Mouse (Mus musculus) liver, embryonic 11.5 days (tissue): ENCODE data around the gene Mcam. TPM values are rescaled to one million over a fixed set of nuclear protein-coding genes. Genes with fewer than 3 reads are reported as not detected.

Experiments
- ATAC-seq: fragments of 200-750 bp; cut with Nextera tagmentation; replicated peaks from 2 replicates; pipeline ENCODE4 v1.8.0; 2017; ENCODE audit warnings: moderate number of reproducible peaks, mild to moderate bottlenecking, moderate TSS enrichment, moderate library complexity; ENCODE audit not compliant: low FRiP score
- DNase-seq: peaks from one replicate; pipeline ENCODE4 v3.0.0-alpha.2; 2017; ENCODE audit warnings: low spot score
- H3K27ac ChIP-seq: fragments of 300-500 bp; sonication (generic); 2 replicates; pipeline ENCODE4 v1.5.1; 2014; ENCODE audit warnings: mild to moderate bottlenecking, low read depth, low read length, control low read depth
- H3K27me3 ChIP-seq: fragments of 300-500 bp; sonication (generic); replicated peaks from 2 replicates; pipeline ENCODE4 v1.6.1; 2014; ENCODE audit warnings: low read length, mixed read lengths; ENCODE audit not compliant: control insufficient read depth, insufficient read depth
- H3K36me3 ChIP-seq: fragments of 300-500 bp; sonication (generic); 2 replicates; pipeline ENCODE4 v1.6.1; 2014; ENCODE audit warnings: mild to moderate bottlenecking, low read length, moderate library complexity, mixed read lengths; ENCODE audit not compliant: control insufficient read depth, insufficient read depth
- H3K4me1 ChIP-seq: fragments of 300-500 bp; sonication (generic); replicated peaks from 2 replicates; pipeline ENCODE4 v1.6.1; 2014; ENCODE audit warnings: low read length, mixed read lengths; ENCODE audit not compliant: control insufficient read depth, insufficient read depth
- H3K4me2 ChIP-seq: fragments of 300-500 bp; sonication (generic); 2 replicates; pipeline ENCODE4 v1.6.1; 2014; ENCODE audit warnings: mild to moderate bottlenecking, control low read depth, moderate library complexity
- H3K4me3 ChIP-seq: fragments of 300-500 bp; sonication (generic); 2 replicates; pipeline ENCODE4 v1.5.1; 2014; ENCODE audit warnings: low read depth, low read length, control low read depth
- H3K9ac ChIP-seq: fragments of 300-500 bp; sonication (generic); 2 replicates; pipeline ENCODE4 v1.6.1; 2014; ENCODE audit warnings: low read depth, low read length, control low read depth
- H3K9me3 ChIP-seq: fragments of 300-500 bp; sonication (generic); 2 replicates; pipeline ENCODE4 v1.6.1; 2016; ENCODE audit warnings: low read length, inconsistent platforms, mixed read lengths; ENCODE audit not compliant: control insufficient read depth
- WGBS: fragments of 180-500 bp; shearing (Covaris S2); extraction: QIAGEN DNeasy Blood & Tissue Kit; methylation state at CpG from one replicate; pipeline ENCODE4 v1.1.7; 2014; 5-methylcytosine and 5-hydroxymethylcytosine counted together
- polyA plus RNA-seq: library from polyadenylated mRNA; unstranded; fragments of >200 nt; fragmentation: Nextera tagmentation; extraction: Ambion mirVana; gene quantifications from 2 replicates; pipeline ENCODE4 v1.2.1, GENCODE M21; 2014

Mcam gene
- polyA plus RNA-seq, 1 experiment from 2014 or later: 13.0 TPM

DNA sequence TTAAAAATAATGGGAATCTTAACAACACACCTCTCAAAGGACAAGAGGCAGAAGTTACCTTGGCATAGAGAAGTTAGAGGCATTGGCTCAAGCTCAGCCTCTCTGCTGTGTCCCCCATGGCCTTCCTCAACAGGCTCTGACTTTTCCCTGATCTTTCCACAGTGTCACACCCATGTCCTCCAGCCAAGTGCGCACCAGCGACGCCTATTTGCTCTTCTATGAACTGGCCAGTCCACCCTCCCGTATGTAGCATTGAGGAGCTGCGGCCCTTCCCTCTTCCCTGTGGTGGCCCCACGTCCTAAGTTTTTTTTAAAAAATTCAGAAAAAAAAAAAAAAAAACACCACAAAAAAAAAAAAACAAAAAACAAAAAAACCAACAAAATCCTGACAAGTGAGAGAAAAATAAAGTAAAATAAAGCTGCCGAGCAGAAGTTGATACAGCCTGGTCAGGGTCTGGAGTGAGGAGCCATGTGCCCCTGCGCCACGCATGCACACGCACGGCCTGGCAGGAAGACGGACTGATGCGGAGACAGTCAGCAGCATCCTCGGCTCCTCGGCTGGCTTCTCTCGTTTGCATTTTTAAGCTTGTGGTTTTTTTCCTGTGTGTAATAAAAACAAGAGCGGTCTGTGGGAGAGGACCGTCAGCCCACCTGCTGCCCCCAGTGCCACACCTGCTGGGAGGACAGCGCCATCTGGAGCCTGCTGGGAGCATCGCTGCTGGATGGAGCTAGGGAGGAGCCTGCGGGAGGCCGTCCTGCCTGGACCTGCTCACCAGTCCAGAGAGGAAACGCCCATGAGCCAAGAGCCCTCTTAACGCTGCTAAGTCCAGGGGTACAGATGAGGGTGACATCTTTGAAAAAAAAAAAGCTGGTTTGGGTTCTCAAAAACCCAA lies 40.4 kb upstream of the Mcam start:
- Histone ChIP-seq H3K27me3 (no peaks in the 10 kb centered on the region), H3K4me1 (no peaks in the 10 kb centered on the region; the same call in 1 of the 2 replicates), H3K9ac (no peak overlapping the region), H3K4me2 (no peak overlapping the region), H3K36me3 (no peaks in the 10 kb centered on the region; the same call in 1 of the 2 replicates), H3K4me3 (no peak overlapping the region), H3K9me3 (no peaks in the 10 kb centered on the region), H3K27ac (no peak overlapping the region)
- DNase-seq (peak; percentile 69), ATAC-seq (peak; percentile 61; the same call in 1 of the 2 replicates)
- WGBS: 52% methylated on average over 24 of the region's 24 CpGs

- Histone ChIP-seq H3K9ac (no peak overlapping the region), H3K27ac (no peak overlapping the region), H3K4me2 (no peak overlapping the region), H3K36me3 (no peaks in the 10 kb centered on the region; the same call in 1 of the 2 replicates), H3K4me3 (no peak overlapping the region), H3K27me3 (no peaks in the 10 kb centered on the region), H3K4me1 (no peaks in the 10 kb centered on the region; the same call in 1 of the 2 replicates), H3K9me3 (no peaks in the 10 kb centered on the region)
- ATAC-seq (no peak), DNase-seq (no peak)
- WGBS: 56% methylated on average over 3 of the region's 3 CpGs
Measured at GRCm38 (mm10) chr9:44094737-44095136, 39.5 kb upstream of the Mcam start.

- no peak overlapping the region for H3K27ac ChIP-seq
- 88% methylated on average over 9 of the region's 9 CpGs for WGBS
- no peaks in the 10 kb centered on the region for H3K27me3 ChIP-seq
- no peaks in the 10 kb centered on the region; the same call in 1 of the 2 replicates for H3K4me1 ChIP-seq
- no peaks in the 10 kb centered on the region for H3K9me3 ChIP-seq
- H3K9ac ChIP-seq: no peak overlapping the region
- no peak for DNase-seq
- no peaks in the 10 kb centered on the region for H3K36me3 ChIP-seq
- no peak overlapping the region for H3K4me3 ChIP-seq
- no peak for ATAC-seq
- H3K4me2 ChIP-seq: no peak overlapping the region
Measured at GRCm38 (mm10) chr9:44095781-44096180, 38.5 kb upstream of the Mcam start.

GRCm38 (mm10) chr9:44096536-44096935 lies 37.7 kb upstream of the Mcam start:
- DNase-seq: no peak
- ATAC-seq: no peak
- Histone ChIP-seq H3K9ac (no peak overlapping the region), H3K27ac (no peak overlapping the region), H3K36me3 (no peaks in the 10 kb centered on the region), H3K4me1 (no peaks in the 10 kb centered on the region; the same call in 1 of the 2 replicates), H3K4me2 (no peak overlapping the region), H3K9me3 (no peaks in the 10 kb centered on the region), H3K4me3 (no peak overlapping the region), H3K27me3 (no peaks in the 10 kb centered on the region)
- WGBS: 57% methylated on average over 9 of the region's 9 CpGs

- Histone ChIP-seq H3K4me3 (no peak within 1 kb of the TSS), H3K36me3 (no peaks in the 10 kb centered on the region), H3K4me2 (no peak within 1 kb of the TSS), H3K4me1 (no peaks in the 10 kb centered on the region), H3K9ac (no peak within 1 kb of the TSS), H3K27me3 (no peaks in the 10 kb centered on the region), H3K27ac (no peak within 1 kb of the TSS), H3K9me3 (no peaks in the 10 kb centered on the region)
- ATAC-seq (no peak), DNase-seq (no peak)
- 76% methylated on average over 9 of the region's 9 CpGs for WGBS
Measured at GRCm38 (mm10) chr9:44101490-44101889, 32.8 kb upstream of the Mcam start, which contains the start of gene Mfrp. TSS of gene Mfrp (plus strand) at chr9:44101729.

DNA sequence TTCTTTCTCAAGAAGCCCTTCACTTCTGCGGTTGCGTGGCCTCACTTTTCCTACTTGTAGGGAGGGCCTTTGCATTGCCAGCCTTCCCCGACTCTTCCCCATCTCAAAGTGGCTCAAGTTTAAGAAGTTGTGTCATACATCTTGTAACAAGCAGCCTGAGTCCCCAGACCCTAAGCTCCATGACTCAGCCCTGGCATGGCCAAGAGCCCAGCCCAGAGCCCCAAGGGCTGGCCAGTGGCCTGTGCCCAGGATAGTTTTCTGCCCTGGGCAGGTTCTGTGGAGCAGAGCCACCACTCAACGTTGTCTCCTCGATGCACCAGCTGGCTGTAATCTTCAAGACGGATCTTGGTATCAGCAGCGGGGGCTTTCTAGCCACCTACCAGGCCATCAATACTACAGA lies 29.4 kb upstream of the Mcam start:
- no peak overlapping the region for H3K4me3 ChIP-seq
- H3K27ac ChIP-seq: no peak overlapping the region
- no peak overlapping the region for H3K9ac ChIP-seq
- H3K4me2 ChIP-seq: no peak overlapping the region
- peaks cover 29% of the 10 kb centered on the region for H3K4me1 ChIP-seq
- H3K9me3 ChIP-seq: no peaks in the 10 kb centered on the region
- 90% methylated on average over 7 of the region's 7 CpGs for WGBS
- no peaks in the 10 kb centered on the region for H3K27me3 ChIP-seq
- DNase-seq (no peak), ATAC-seq (no peak)
- peaks cover 11% of the 10 kb centered on the region for H3K36me3 ChIP-seq

DNA sequence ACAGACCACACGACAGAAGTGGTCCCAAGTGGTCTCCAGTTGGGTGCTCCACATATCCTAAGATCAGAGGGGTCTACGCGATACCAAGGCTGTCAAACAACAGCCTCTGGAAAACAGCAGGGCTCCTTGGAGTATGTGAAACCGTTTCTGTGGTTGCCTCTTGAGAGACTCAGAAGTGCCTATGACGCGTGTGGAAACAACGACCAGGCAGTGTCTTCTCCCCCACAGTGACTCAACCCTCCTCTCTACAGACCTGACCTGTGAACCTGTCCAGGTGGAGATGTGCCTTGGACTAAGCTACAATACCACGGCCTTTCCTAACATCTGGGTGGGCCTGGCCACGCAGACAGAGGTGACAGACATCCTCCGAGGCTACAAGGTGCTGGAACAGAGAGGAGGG lies 28.5 kb upstream of the Mcam start:
- Histone ChIP-seq H3K27ac (no peak overlapping the region), H3K36me3 (peaks cover 11% of the 10 kb centered on the region), H3K9me3 (no peaks in the 10 kb centered on the region), H3K4me2 (no peak overlapping the region), H3K9ac (no peak overlapping the region), H3K27me3 (no peaks in the 10 kb centered on the region), H3K4me1 (peaks cover 38% of the 10 kb centered on the region), H3K4me3 (no peak overlapping the region)
- no peak for ATAC-seq
- DNase-seq: no peak
- WGBS: 89% methylated on average over 10 of the region's 10 CpGs

GRCm38 (mm10) chr9:44106182-44106581 lies 28.1 kb upstream of the Mcam start:
- peaks cover 11% of the 10 kb centered on the region for H3K36me3 ChIP-seq
- ATAC-seq: no peak
- 93% methylated on average over 7 of the region's 7 CpGs for WGBS
- no peaks in the 10 kb centered on the region for H3K9me3 ChIP-seq
- no peak overlapping the region for H3K9ac ChIP-seq
- DNase-seq: no peak
- H3K27ac ChIP-seq: no peak overlapping the region
- H3K4me2 ChIP-seq: no peak overlapping the region
- peaks cover 38% of the 10 kb centered on the region for H3K4me1 ChIP-seq
- no peaks in the 10 kb centered on the region for H3K27me3 ChIP-seq
- no peak overlapping the region for H3K4me3 ChIP-seq

DNA sequence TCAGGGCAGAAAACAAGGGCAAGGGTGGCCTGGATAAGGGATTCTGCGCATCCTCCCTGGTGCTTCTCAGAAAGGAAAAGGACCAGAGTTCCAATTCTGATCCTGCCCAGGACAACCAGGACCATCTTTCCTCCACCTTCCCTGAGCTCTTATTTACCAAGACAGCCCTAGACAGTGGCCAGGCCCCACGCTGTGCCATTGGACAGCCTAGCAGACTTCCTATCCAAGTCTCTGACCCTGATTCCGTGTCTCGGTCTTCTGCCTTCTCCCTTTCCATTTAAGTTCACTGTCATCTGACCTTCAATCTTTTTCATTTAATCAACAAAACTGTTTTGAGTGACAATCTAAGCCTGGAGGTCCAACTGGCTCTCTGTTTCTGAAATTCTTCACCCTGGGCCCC lies 27.7 kb upstream of the Mcam start:
- Histone ChIP-seq H3K4me2 (no peak overlapping the region), H3K27me3 (no peaks in the 10 kb centered on the region), H3K9me3 (no peaks in the 10 kb centered on the region), H3K4me1 (peaks cover 38% of the 10 kb centered on the region), H3K36me3 (peaks cover 11% of the 10 kb centered on the region), H3K4me3 (no peak overlapping the region), H3K27ac (no peak overlapping the region), H3K9ac (no peak overlapping the region)
- 80% methylated on average over 4 of the region's 4 CpGs for WGBS
- ATAC-seq (no peak), DNase-seq (no peak)
